Mouse (Mus musculus) lung, embryonic 16.5 days (tissue): Measurements from ENCODE around the gene Pgrmc2. TPM values are rescaled to one million over a fixed set of nuclear protein-coding genes. Genes with fewer than 3 reads are reported as not detected.

Experiments
- ATAC-seq: fragments of 200-750 bp; cut with Nextera tagmentation; 2 replicates; pipeline ENCODE4 v1.8.0; 2017; ENCODE audit warnings: low read depth, mild to moderate bottlenecking, moderate library complexity
- H3K27ac ChIP-seq: fragments of 300-500 bp; sonication (generic); 2 replicates; pipeline ENCODE4 v1.5.1; 2014; ENCODE audit warnings: mild to moderate bottlenecking, control low read depth, low read length
- H3K27me3 ChIP-seq: fragments of 300-500 bp; sonication (generic); 2 replicates; pipeline ENCODE4 v1.6.1; 2014; ENCODE audit warnings: low read depth, low read length, mixed read lengths; ENCODE audit not compliant: control insufficient read depth, insufficient read depth
- H3K36me3 ChIP-seq: fragments of 300-500 bp; sonication (generic); 2 replicates; pipeline ENCODE4 v1.6.1; 2014; ENCODE audit warnings: low read length; ENCODE audit not compliant: control insufficient read depth, insufficient read depth
- H3K4me1 ChIP-seq: fragments of 300-500 bp; sonication (generic); replicated peaks from 2 replicates; pipeline ENCODE4 v1.6.1; 2014; ENCODE audit warnings: low read length, mixed read lengths; ENCODE audit not compliant: control insufficient read depth, insufficient read depth
- H3K4me2 ChIP-seq: fragments of 300-500 bp; sonication (generic); 2 replicates; pipeline ENCODE4 v1.6.1; 2014; ENCODE audit warnings: low read depth, low read length, control low read depth
- H3K4me3 ChIP-seq: fragments of 300-500 bp; sonication (generic); 2 replicates; pipeline ENCODE4 v1.5.1; 2014; ENCODE audit warnings: mild to moderate bottlenecking, low read length, control low read depth
- H3K9ac ChIP-seq: fragments of 300-500 bp; sonication (generic); 2 replicates; pipeline ENCODE4 v1.6.1; 2014; ENCODE audit warnings: low read length, control low read depth
- H3K9me3 ChIP-seq: fragments of 300-500 bp; sonication (generic); 2 replicates; pipeline ENCODE4 v1.6.1; 2016; ENCODE audit warnings: low read length; ENCODE audit not compliant: control insufficient read depth
- WGBS: fragments of 180-500 bp; shearing (Covaris S2); extraction: QIAGEN DNeasy Blood & Tissue Kit; methylation state at CpG from one replicate; pipeline ENCODE4 v1.1.7; 2014; 5-methylcytosine and 5-hydroxymethylcytosine counted together
- polyA plus RNA-seq: library from polyadenylated mRNA; unstranded; fragments of >200 nt; fragmentation: Nextera tagmentation; extraction: Ambion mirVana; gene quantifications from 2 replicates; pipeline ENCODE4 v1.2.1, GENCODE M21; 2015

Pgrmc2 gene
- 24.0 and 24.8 TPM in 2 replicates for polyA plus RNA-seq

GRCm38 (mm10) chr3:41082885-41083789 lies at the start of gene Pgrmc2:
TSS of gene Pgrmc2 (minus strand) at chr3:41083046.
- Histone ChIP-seq H3K4me1 (peaks cover 9% of the 10 kb centered on the region), H3K4me3 (peak within 1 kb of the TSS; percentile 88), H3K9me3 (no peaks in the 10 kb centered on the region), H3K36me3 (no peaks in the 10 kb centered on the region), H3K27ac (peak within 1 kb of the TSS; percentile 87), H3K27me3 (no peaks in the 10 kb centered on the region), H3K4me2 (peak within 1 kb of the TSS; percentile 92), H3K9ac (peak within 1 kb of the TSS; percentile 85)
- peak; percentile 97 for ATAC-seq
- WGBS: under 1% methylated on average over 90 of the region's 95 CpGs

- Histone ChIP-seq H3K4me3 (no peak overlapping the region), H3K9me3 (no peaks in the 10 kb centered on the region), H3K4me2 (no peak overlapping the region), H3K36me3 (no peaks in the 10 kb centered on the region), H3K9ac (no peak overlapping the region), H3K4me1 (no peaks in the 10 kb centered on the region), H3K27me3 (no peaks in the 10 kb centered on the region; the same call in 1 of the 2 replicates), H3K27ac (no peak overlapping the region)
- 25% methylated on average over 12 of the region's 12 CpGs for WGBS
- ATAC-seq: no peak
These were observed 41.1 kb upstream of the Pgrmc2 start for GRCm38 (mm10) chr3:41124000-41124294.

DNA sequence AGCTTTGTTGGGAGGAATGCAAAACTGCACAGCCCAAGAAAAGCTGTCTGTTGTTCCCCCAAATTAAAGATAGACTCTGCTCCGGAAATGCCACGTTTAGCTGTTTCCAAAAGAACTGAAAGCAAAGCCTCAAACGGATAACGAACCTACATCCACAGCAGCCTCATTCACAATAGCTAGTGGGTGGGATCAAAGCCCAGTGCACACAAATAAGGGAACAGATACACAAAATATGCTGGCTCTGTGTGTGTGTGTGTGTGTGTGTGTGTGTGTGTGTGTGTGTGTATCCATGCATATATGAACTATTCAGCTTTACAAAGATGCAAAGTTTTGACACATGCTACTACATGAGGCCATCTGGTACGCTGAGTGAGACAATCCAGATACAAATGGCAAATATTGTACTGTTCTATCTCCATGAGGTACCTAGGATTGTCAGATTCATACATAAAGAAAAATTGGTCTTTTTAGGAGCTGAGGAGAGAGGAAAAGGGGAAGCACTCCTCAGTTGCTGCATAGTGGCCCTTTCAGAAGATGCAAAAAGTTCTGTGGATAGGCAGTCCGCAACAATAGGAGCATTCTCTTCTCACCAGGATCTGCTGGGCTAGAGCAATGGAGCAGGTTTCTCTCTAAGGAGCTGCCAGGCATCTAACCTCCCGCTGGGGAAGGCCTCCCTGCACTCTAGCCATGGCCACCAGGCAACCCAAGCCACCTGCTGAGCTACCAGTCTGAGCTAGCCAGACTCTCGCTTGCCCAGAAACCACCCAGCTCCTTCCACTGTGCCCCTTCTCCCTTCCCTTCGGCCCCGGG lies 40.5 kb upstream of the Pgrmc2 start:
- H3K36me3 ChIP-seq: no peaks in the 10 kb centered on the region
- no peak overlapping the region for H3K9ac ChIP-seq
- H3K27me3 ChIP-seq: no peaks in the 10 kb centered on the region; the same call in 1 of the 2 replicates
- H3K4me2 ChIP-seq: no peak overlapping the region
- H3K9me3 ChIP-seq: no peaks in the 10 kb centered on the region
- H3K4me3 ChIP-seq: no peak overlapping the region
- WGBS: 45% methylated on average over 10 of the region's 10 CpGs
- no peak for ATAC-seq
- H3K27ac ChIP-seq: no peak overlapping the region
- no peaks in the 10 kb centered on the region for H3K4me1 ChIP-seq

DNA sequence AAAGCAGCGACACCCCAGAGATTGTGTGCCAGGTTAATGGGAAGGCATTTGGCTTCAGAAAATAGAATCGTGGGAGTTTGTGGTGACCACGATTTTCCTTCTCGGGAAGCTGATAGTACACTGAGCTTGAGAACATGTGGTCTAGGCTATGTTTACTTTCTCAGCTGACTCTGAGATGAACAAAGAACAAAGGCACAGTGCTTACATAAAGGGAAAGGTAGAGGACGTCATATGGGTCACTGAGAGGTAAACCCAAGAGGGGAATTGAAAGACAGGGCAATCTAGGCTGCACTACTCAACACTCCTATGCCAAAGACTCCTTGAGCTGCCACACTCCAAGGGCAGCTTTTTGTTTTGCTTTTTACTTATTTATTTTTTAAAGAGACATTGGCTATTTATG lies 35.3 kb upstream of the Pgrmc2 start:
- no peaks in the 10 kb centered on the region; the same call in 1 of the 2 replicates for H3K27me3 ChIP-seq
- H3K4me2 ChIP-seq: no peak overlapping the region
- ATAC-seq: no peak
- H3K36me3 ChIP-seq: no peaks in the 10 kb centered on the region
- no peak overlapping the region for H3K27ac ChIP-seq
- no peaks in the 10 kb centered on the region for H3K9me3 ChIP-seq
- H3K4me1 ChIP-seq: no peaks in the 10 kb centered on the region
- WGBS: 48% methylated on average over 5 of the region's 5 CpGs
- no peak overlapping the region for H3K4me3 ChIP-seq
- no peak overlapping the region for H3K9ac ChIP-seq

GRCm38 (mm10) chr3:41117447-41117846 lies 34.6 kb upstream of the Pgrmc2 start:
- no peaks in the 10 kb centered on the region for H3K9me3 ChIP-seq
- no peak overlapping the region for H3K4me3 ChIP-seq
- no peaks in the 10 kb centered on the region for H3K27me3 ChIP-seq
- no peak overlapping the region for H3K27ac ChIP-seq
- no peak overlapping the region for H3K9ac ChIP-seq
- no peaks in the 10 kb centered on the region for H3K4me1 ChIP-seq
- H3K36me3 ChIP-seq: no peaks in the 10 kb centered on the region
- H3K4me2 ChIP-seq: no peak overlapping the region
- ATAC-seq: no peak

- WGBS: 57% methylated on average over 5 of the region's 5 CpGs
- H3K27ac ChIP-seq: no peak overlapping the region
- ATAC-seq: no peak
- no peaks in the 10 kb centered on the region for H3K4me1 ChIP-seq
- H3K9me3 ChIP-seq: no peaks in the 10 kb centered on the region
- H3K27me3 ChIP-seq: no peaks in the 10 kb centered on the region
- no peaks in the 10 kb centered on the region for H3K36me3 ChIP-seq
- no peak overlapping the region for H3K9ac ChIP-seq
- H3K4me3 ChIP-seq: no peak overlapping the region
- no peak overlapping the region for H3K4me2 ChIP-seq
These were observed 30.3 kb upstream of the Pgrmc2 start for GRCm38 (mm10) chr3:41113186-41113585.

GRCm38 (mm10) chr3:41108306-41108785 lies 25.5 kb upstream of the Pgrmc2 start:
- Histone ChIP-seq H3K9me3 (no peaks in the 10 kb centered on the region), H3K27me3 (no peaks in the 10 kb centered on the region), H3K4me2 (peak overlapping the region; percentile 26; the same call in 1 of the 2 replicates), H3K9ac (no peak overlapping the region), H3K4me1 (no peaks in the 10 kb centered on the region), H3K27ac (no peak overlapping the region), H3K4me3 (no peak overlapping the region), H3K36me3 (no peaks in the 10 kb centered on the region)
- peak; percentile 41; the same call in 1 of the 2 replicates for ATAC-seq
- WGBS: 3% methylated on average over 6 of the region's 6 CpGs

DNA sequence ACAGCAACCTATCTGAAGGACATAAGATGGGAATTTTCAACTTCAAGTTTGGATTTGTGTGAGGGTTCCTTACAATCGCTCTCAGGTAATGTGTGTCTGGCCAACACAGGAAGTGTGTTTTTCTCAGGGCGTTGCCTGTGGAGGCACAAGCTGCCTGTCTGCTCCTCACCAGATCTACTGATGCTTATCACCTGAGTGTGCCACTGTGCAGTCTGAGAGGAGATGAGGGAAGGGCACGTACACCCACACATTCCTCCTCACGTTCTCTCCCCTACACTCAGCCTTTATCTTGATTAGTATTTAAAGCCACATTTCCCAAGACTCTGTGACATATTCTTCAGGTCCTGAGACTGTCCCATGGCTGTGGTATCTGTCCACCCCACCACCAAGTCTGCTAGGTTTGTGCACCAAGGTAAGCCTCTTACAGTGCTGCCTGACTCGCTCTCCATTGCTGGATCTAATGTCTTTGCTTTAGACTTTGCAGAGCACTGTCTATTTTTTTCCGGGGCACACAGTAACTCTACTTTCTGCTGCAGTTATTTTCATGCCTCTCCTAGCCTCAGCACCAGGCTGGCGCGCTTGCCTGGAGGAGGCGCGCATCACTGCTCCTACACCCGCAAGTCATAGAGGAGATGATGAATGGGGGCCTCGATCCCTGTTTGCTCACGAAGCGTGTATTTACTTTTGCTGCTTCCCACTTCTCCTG lies 24.9 kb upstream of the Pgrmc2 start:
- Histone ChIP-seq H3K9me3 (no peaks in the 10 kb centered on the region), H3K4me3 (no peak overlapping the region), H3K27me3 (no peaks in the 10 kb centered on the region), H3K4me1 (no peaks in the 10 kb centered on the region), H3K4me2 (peak overlapping the region; percentile 26; the same call in 1 of the 2 replicates), H3K27ac (no peak overlapping the region), H3K9ac (no peak overlapping the region), H3K36me3 (no peaks in the 10 kb centered on the region)
- 23% methylated on average over 14 of the region's 14 CpGs for WGBS
- ATAC-seq: peak; percentile 45

DNA sequence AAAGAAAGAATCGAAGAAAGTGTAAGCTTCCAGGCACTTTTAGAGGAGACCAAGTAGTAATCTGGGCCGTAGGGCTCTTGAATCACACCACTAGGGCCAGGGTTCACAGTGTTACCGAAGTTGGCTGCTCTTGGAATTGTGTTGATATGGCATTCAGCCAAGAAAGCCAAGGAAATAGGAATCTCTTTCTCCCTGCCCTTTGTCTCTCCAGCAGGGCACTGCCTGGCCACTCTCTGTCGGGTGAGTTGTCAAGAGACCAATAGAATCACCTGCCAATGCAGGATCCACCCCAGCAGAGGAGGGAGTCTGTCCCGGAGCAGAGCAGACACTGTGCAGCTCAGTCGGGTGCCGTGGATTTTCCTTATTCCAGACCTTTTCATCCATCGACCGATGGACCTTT lies 19.1 kb upstream of the Pgrmc2 start:
- Histone ChIP-seq H3K9ac (no peak overlapping the region), H3K27me3 (no peaks in the 10 kb centered on the region), H3K9me3 (no peaks in the 10 kb centered on the region), H3K4me2 (no peak overlapping the region), H3K27ac (no peak overlapping the region), H3K36me3 (no peaks in the 10 kb centered on the region), H3K4me3 (no peak overlapping the region), H3K4me1 (no peaks in the 10 kb centered on the region)
- no peak for ATAC-seq
- WGBS: 72% methylated on average over 9 of the region's 9 CpGs
